Mouse (Mus musculus) heart, adult 8-10 months (tissue): ENCODE measurements around the gene Tlr2. TPM values are rescaled to one million over a fixed set of nuclear protein-coding genes. Genes with fewer than 3 reads are reported as not detected.

Experiments used
- DNase-seq: peaks from one replicate; pipeline ENCODE4 v3.0.0; 2022; ENCODE audit warnings: low spot score
- total RNA-seq, 4 experiments: library from RNA; stranded (reverse); gene quantifications; 2 replicates each; pipeline ENCODE4 v1.2.4; 2022

Tlr2 gene
- total RNA-seq, 4 experiments from 2014 or later = 2.3 to 2.5 (median 2.3) TPM

DNA sequence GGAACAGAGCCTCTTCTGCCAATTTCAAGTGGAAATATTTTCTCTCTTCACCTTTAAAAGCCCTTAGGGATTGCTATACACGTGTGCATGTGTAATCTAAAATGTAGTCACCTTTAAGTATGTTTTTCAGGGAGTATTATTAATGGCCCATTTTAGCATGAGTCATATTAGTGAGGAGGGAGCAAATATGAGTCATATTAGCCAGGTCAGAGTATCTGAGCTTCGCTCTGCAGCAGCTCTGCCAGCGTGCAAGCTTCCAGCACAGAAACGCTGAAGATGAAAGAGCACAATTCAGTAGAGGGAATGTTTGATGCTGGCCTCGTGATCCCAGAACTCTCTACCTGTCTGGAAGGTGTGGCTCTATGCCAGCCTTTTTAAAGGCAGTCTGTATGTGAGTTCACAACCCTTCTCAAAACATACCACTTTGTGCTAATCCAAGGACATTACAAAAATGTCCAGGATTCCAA lies 13.4 kb downstream of the Tlr2 start:
- no peak for DNase-seq

DNA sequence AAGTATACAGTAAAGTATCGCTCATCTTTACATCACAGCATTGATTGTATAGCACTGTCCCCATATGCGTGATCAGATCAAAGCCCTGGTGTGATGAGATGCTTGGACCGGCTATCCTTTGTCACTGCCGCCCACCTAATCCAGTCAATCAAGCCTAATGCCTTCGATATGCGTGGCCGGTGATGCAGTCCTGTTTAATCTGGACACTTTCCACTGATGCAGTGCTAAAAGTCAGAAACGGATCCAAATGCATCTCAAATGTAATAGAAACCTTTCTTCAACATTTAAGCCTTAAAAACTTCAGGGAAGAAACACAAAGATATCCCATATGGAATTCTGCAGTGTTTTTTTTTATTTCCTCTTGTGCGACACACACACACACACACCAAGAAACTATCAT lies 13.9 kb downstream of the Tlr2 start:
- DNase-seq = no peak

DNA sequence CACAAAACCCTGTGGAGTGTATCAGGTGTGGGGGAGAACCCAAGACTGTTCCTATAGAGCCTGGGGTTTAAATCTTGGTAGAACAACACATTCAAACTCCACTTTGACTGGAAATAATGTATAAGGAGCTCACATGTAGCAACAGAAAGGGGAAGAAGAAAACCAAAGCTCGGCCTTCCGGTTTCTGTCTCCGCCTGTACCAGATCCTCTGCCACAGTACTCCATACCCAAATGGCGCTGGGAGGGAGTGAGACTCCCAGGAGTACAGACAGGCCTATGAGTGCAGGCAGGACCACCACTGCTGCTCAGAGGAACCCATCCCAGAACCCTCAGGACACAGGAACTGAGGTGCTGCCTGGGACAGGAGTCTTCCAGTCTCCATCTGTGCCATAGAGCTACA lies 17.8 kb downstream of the Tlr2 start:
- DNase-seq = no peak

DNA sequence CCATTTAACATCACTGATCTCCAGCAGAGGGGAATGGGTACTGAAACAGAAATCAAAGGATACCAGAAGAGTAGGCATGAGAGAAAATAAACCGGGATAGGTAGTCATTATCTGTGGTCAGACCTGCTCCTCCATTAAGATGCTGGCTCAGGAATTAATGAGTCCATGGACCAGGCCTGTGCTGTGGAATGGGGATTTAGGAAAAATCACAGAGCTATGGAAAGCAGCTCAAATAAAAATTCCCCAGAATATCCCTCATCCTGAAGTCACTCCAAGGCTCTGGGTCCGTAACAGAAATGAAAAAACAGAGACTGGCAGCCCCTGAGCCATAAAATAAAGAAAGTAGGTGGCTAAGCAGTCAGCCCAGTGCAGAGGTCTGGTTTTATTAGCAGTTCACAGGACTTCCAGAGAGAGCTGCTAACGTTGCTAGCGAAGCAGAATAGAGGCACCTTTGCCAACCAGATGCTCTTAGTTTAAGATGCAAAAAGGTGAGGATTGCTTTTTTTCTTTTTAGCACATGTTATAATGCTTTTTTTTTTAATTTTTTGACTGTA lies 25.1 kb downstream of the Tlr2 start:
- DNase-seq = no peak

DNA sequence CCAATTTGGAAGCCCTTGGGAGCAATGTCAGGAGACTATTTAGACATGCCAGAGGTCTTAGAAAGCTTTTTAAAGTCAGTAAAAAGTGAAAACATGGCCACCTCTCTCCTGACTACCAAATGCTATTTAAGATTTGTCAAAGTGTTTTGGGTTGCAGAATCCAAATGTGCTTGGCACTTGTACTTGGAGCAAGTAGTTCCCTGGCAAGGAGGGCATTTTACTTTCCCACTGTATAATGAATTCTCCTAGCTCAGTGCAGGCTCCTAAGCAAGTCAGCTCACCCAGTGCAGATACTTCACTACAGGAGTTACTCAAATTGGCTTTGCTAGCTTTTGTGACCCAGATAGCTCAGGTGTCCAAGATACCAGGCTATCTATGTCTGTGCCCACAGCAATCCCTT lies 28.7 kb downstream of the Tlr2 start:
- DNase-seq = no peak

DNA sequence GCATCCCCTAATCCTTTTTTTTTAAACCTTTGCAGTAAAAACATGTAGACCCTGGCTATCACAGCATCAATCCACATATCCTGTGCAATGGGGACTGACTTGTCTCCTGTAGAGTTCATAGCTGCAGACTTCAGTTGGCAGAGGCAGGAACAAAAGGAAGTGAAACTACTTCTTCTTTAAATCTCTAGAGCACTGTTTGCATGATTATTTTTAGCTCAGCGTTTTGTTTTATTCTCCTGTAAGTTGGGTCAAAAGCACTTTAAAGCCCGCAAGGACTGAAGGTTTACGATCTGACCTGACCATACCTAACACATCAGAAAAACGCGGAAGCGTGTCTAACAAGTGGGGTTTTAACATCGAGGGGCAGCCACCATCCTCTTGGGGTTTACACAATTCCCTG lies 29.6 kb downstream of the Tlr2 start:
- DNase-seq = no peak

DNA sequence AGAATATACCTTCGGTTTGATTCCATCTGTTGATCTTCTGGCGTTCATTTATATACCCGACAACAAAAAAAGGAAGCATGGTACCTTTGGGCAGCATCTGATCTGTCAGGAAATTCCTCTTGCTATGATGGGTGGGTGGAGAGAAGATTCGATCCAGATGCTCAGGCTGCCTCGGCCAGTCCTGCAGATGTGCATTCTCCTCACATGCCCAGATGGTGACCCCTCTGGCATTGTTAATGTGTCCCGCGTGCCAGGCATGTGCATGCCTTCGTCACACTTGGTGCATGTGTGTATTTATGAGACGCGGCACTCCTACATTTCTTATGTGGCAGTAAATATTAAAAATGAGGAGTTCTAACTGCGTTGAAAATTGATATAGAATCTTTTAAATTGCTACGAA lies 33.1 kb downstream of the Tlr2 start:
- no peak for DNase-seq

DNA sequence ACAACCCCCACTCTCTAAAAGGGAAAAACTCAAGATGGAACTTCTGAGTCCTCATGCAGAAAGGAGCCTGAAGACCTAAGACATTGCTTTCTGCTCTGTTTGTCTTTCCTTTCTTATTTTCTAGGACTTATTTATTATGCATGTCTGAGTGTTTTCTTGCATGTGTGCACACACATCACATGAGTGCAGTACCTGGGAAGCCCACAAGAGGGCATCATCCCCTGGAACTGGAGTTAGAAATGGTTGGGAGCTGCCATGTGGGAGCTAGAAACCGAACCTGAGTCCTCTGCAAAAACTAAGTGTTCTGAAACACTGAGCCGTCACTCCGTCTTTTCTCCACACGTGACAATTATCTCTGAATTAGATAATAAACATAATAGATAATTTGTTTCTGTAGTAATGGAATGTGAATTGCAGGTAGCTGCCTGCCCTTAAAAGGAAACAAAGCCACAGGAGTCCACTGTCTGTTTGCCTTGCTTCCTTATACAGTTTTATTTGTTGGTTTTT lies 39.9 kb downstream of the Tlr2 start:
- no peak for DNase-seq

DNA sequence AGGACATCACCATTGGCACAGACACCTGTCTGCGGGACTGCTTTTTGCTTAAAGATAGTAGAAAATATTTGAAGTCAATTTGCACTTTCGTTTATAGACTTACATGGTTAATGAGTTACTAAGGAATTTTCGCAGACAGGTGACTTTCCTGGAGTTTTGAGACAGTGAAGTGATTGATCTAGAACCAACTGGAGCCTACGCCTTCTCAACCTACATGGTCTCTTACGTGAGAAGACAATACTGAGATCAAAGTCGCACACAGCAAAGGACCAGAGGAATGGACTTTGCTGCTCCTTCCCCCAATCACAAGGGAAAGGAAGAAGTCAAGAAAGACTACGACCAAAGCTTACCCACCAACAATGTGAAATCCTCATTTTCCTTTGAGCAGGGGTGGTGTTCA lies 42.1 kb downstream of the Tlr2 start:
- DNase-seq = no peak

DNA sequence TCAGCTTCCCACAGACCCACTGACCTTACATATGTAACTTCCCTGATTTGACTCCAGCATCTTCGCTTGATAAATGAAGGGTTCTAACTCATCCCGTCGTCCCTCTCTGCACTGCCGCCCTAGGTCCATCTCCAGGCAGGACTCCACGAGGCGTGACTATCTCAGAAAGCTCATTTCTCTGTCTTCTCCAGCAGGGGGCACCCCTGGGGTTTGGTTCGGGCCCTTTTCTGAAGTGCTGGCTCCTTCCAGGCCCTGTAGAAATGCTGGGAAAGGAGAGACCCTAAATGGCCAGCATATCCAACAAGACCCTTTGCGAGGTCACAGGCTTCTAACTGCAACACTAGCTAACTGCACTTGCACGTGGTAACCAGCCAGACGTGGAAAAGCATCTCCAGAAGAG lies 43.7 kb downstream of the Tlr2 start:
- peak; percentile 36 for DNase-seq

DNA sequence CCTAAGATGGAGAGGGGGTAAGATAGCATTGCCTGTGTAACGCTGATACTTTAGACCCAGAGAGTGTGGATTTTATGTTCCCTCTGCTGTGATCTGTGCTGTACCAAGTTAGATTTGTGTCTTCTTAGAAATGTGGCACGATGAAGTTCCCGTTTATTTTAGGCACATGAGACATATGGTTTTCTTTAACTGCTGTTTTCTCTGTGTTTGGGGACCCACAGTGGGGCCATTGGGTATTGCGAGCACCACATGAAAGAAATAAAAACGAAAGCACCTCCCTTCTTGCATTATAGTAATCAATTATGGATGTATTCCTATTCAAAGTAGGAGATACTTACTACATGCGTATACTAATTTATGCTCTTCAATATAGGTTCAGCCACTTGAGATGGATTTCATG lies 44.5 kb downstream of the Tlr2 start:
- no peak for DNase-seq

DNA sequence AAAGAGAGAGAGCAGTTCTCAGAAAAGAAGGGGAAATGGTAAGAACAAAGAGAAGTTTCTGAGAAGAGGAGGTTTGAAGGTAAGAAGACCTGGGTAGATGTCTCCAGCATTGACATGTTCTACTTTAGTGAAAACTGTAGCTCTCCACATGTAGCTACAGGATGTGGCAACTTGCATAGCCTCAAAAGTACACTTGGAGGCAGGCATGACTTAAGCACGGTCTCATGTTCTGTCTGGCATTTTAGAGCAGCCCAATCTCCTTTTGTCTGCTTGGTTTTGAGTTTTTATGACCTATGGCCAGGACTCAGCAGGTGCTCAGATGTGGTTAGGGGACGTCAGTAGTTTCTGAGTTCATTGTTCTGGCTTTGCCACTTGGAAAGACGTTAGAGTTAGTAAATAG lies 50.1 kb downstream of the Tlr2 start:
- no peak for DNase-seq

DNA sequence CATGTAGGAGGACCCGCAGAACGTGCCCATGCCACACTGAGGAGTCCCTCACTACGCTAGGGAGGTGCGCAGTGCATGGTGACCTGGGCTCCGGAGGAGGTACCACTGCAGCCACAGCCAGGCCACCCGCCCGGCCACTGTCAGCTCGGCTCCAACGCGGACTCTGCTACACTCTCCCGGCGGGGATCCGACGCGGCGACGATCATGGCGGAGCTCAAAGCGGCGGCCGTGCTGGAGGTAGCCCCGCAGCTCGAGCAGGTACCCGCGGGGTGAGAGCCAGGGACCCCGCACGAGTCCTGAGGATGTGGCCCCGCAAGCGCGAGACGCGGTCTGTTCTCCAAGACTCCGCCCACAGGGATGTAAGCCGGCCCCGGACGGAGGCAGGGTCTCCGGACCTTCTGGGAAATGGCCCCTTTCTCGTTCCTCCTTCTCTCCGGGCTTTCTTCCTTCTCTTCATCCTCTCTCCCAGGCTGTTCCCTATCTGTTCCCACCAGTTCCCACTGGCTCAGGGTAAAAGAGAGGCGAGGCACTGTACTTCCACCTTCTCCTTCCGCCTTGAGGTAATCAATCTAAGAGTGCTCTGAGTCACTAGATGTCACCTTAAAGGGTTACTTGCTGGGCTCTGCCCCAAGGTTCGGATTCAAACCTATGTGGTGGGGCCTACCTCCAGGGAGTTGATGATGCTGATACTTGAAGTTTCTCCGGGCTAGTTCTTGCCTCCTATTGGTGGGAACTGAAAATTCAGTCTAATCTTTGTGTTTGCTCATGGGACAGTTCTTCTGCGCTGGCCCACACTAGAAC lies 51.7 kb downstream of the Tlr2 start:
- DNase-seq = no peak

DNA sequence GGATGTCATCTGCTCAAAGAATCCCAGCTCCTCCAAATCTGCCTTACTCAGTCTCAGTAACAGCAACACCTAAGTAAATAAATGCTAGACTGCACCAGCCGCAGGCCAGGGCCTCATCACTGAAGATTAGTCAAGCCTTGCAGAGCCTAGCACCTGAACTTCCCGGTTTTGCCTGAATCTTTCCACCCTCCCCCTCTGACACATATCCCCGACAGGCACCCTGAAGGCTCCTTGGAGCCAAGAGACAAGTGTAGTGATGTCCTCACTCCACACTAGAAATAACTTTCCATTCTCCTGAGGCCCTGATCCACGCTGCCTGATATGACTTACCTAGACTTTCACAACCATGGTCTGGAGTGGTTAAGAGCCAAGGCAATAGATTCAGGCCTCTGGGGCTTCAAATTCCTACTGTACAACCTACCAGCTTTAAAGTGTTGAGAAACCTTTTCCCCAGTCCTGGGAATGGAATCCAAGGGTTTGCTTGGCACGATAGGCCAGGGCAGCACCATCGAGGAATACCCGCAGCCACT lies 53.7 kb downstream of the Tlr2 start:
- DNase-seq = no peak

DNA sequence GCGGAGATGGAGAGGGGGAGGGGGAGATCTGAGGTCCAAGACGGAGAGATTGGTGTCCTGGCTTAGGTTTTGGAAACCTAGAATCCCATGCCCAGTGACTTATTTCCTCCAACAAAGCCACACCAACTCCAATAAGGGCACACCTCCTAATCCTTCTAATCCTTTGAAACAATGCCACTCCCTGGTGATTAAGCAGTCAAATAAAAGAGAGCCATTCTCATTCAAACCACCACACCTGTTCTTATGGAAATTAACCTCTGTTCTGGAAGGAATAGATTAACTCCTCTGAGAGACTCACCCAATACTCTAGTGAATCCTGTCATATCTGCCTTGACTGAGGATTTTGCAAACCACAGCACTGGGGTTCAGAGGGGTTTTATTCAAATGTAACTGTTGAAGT lies 54.5 kb downstream of the Tlr2 start:
- no peak for DNase-seq

Other genes with a start within 250 kb of the Tlr2 start
- gene Sfrp2, start 75.4 kb downstream of the Tlr2 start, total RNA-seq = 1 to 10 TPM; 2.5 to 3.5 (median 3.1) TPM
- 10 to 100 TPM; 17.6 to 25.0 (median 21.0) TPM for gene Tmem131l, start 198.4 kb upstream of the Tlr2 start, total RNA-seq